ENCODE assay signal across 27 mouse cellular contexts in genomic region chr10:43512976-43513375, GRCm38 (mm10). TPM values are rescaled to one million over a fixed set of nuclear protein-coding genes. Genes with fewer than 3 reads are reported as not detected.
A peak's percentile ranks its signal among the peaks of the same experiment; 100 is the strongest.
DNase-seq lines count a peak whose midpoint lies in the region; ATAC-seq and TF ChIP-seq lines count a peak whose summit lies in the region.
"Had no signal": no experiment of that assay in that cellular context is flagged by ENCODE, and none has a peak within 500 bp of the region (broad histone marks: within the 10 kb centered on the region; RNA-seq: fewer than 3 reads in every experiment).

No protein-coding gene starts in this region.

- H3K4me3 ChIP-seq in liver, embryonic 15.5 days (replicated peaks): no peak overlapping the region
- no peak overlapping the region for H3K4me3 ChIP-seq in liver, postnatal 0 days (ENCODE audit: low read depth, low read length)
- H3K4me3 ChIP-seq: embryonic facial prominence, embryonic 13.5 days; embryonic facial prominence, embryonic 15.5 days; erythroblast, embryonic 14.5 days; forebrain, embryonic 10.5 days; forebrain, embryonic 12.5 days had no signal

- H3K27me3 ChIP-seq in liver, embryonic 15.5 days: no peaks in the 10 kb centered on the region
- no peaks in the 10 kb centered on the region for H3K27me3 ChIP-seq in liver, postnatal 0 days (ENCODE audit: insufficient read depth, low read length)
- H3K27me3 ChIP-seq: CH12.LX; embryonic facial prominence, embryonic 13.5 days; embryonic facial prominence, embryonic 15.5 days; forebrain, embryonic 12.5 days; Patski had no signal

- no peak overlapping the region for H3K9ac ChIP-seq in liver, embryonic 15.5 days
- no peak overlapping the region for H3K9ac ChIP-seq in liver, postnatal 0 days (replicated peaks)
- H3K9ac ChIP-seq: embryonic facial prominence, embryonic 13.5 days; embryonic facial prominence, embryonic 15.5 days; forebrain, embryonic 12.5 days had no signal

- H3K4me1 ChIP-seq in liver, embryonic 15.5 days (replicated peaks): peaks cover 3% of the 10 kb centered on the region; the same call in 1 of the 2 replicates
- H3K4me1 ChIP-seq in liver, postnatal 0 days (ENCODE audit: insufficient read depth): peaks cover 11% of the 10 kb centered on the region
- H3K4me1 ChIP-seq: forebrain, embryonic 12.5 days had no signal

- TF ChIP-seq CTCF in liver, postnatal 0 days (IDR thresholded peaks at IDR 0.05; ENCODE audit: low read depth): no peak

- peak; percentile 78 for DNase-seq in heart, adult 11 months
- no peak for DNase-seq in heart, postnatal 14 days
- DNase-seq in liver: no peak
- DNase-seq in liver, postnatal 0 days: no peak
- DNase-seq: adrenal gland, adult 8-10 months; adrenal gland, postnatal 14 days; adrenal gland, postnatal 36 days; B cell, adult 2 months; cerebellum, adult 11-12 months; cerebellum, adult 2 months; cerebellum, adult 9-11 months; cerebellum, postnatal 14 days; cerebellum, postnatal 36 days; embryo, embryonic 11 days had no signal

- H3K27ac ChIP-seq in liver, embryonic 15.5 days (replicated peaks): no peak overlapping the region
- peak overlapping the region; percentile 80 for H3K27ac ChIP-seq in liver, postnatal 0 days (ENCODE audit: low read depth)
- H3K27ac ChIP-seq: embryonic facial prominence, embryonic 13.5 days; embryonic facial prominence, embryonic 15.5 days; forebrain, embryonic 10.5 days; forebrain, embryonic 12.5 days had no signal

- ATAC-seq in liver, embryonic 15.5 days (ENCODE audit: insufficient read depth): peak; percentile 56
- ATAC-seq in liver, postnatal 0 days: peak; percentile 82
- ATAC-seq: activated CD4-positive, CD25-positive, alpha-beta regulatory T cell, adult 4 months; CD4-positive, CD25-positive, alpha-beta regulatory T cell, adult 4 months; forebrain, embryonic 14.5 days; forebrain, embryonic 16.5 days; Patski had no signal

- no peak overlapping the region for H3K4me2 ChIP-seq in liver, embryonic 15.5 days
- no peak overlapping the region for H3K4me2 ChIP-seq in liver, postnatal 0 days (ENCODE audit: low read depth, low read length)
- H3K4me2 ChIP-seq: embryonic facial prominence, embryonic 13.5 days; embryonic facial prominence, embryonic 15.5 days; forebrain, embryonic 12.5 days had no signal

- H3K9me3 ChIP-seq in liver, embryonic 15.5 days (replicated peaks): no peaks in the 10 kb centered on the region
- H3K9me3 ChIP-seq in liver, postnatal 0 days (ENCODE audit: low read length): no peaks in the 10 kb centered on the region
- H3K9me3 ChIP-seq: embryonic facial prominence, embryonic 13.5 days; embryonic facial prominence, embryonic 15.5 days; forebrain, embryonic 10.5 days; forebrain, embryonic 12.5 days; G1E had no signal

- no peak for TF ChIP-seq EP300 in liver, postnatal 0 days (IDR thresholded peaks at IDR 0.05; ENCODE audit: low read depth)

- WGBS in liver, embryonic 15.5 days (ENCODE audit: insufficient replicate concordance): 79% methylated on average over 10 of the region's 10 CpGs
- WGBS in liver, postnatal 0 days (ENCODE audit: insufficient replicate concordance): 74% methylated on average over 10 of the region's 10 CpGs

- intact Hi-C loops in heart, postnatal 14 days (cut with DNase I): no loop called here

- peaks cover 28% of the 10 kb centered on the region for H3K36me3 ChIP-seq in liver, embryonic 15.5 days (replicated peaks)
- peaks cover 6% of the 10 kb centered on the region; the same call in 1 of the 2 replicates for H3K36me3 ChIP-seq in liver, postnatal 0 days (replicated peaks; ENCODE audit: insufficient read depth, low read length)

RNA-seq across cellular contexts. Expression of gene Gm9803, which starts 10.9 kb away (rescaled TPM):
- total RNA-seq in heart, postnatal 14 days (2021): 10 to 100 TPM in 1 of 2 experiments, 1 to 10 TPM in 1; 8.9 to 13.0 TPM
- 6.6 and 10.5 TPM in 2 replicates for polyA plus RNA-seq in liver, embryonic 15.5 days (2015; fragmentation: Nextera tagmentation; extraction: Ambion mirVana)
- 7.8 and 8.7 TPM in 2 replicates for polyA plus RNA-seq in liver, postnatal 0 days (2015; fragmentation: Nextera tagmentation; extraction: Ambion mirVana)

RNA-seq across cellular contexts. Expression of gene 1700021F05Rik, which starts 27.8 kb away (rescaled TPM):
- 10 to 100 TPM; 97.0 to 98.4 TPM for total RNA-seq in heart, postnatal 14 days (2021)
- 25.0 and 27.5 TPM in 2 replicates for polyA plus RNA-seq in liver, embryonic 15.5 days (2015; fragmentation: Nextera tagmentation; extraction: Ambion mirVana)
- 31.2 and 32.5 TPM in 2 replicates for polyA plus RNA-seq in liver, postnatal 0 days (2015; fragmentation: Nextera tagmentation; extraction: Ambion mirVana)

RNA-seq across cellular contexts. Expression of gene Bend3, which starts 34.3 kb away (rescaled TPM):
- 1 to 10 TPM; 5.8 to 6.1 TPM for total RNA-seq in heart, postnatal 14 days (2021)
- 1.0 TPM in 2 replicates for polyA plus RNA-seq in liver, embryonic 15.5 days (2015; fragmentation: Nextera tagmentation; extraction: Ambion mirVana)
- 0.51 TPM in 2 replicates for polyA plus RNA-seq in liver, postnatal 0 days (2015; fragmentation: Nextera tagmentation; extraction: Ambion mirVana)
